Mouse (Mus musculus) CH12.LX (cell line): ENCODE data around the gene Arhgap5.

Experiments
- EP300 ChIP-seq: IDR thresholded peaks from 2 replicates; pipeline ENCODE4 v1.6.1; 2011; ENCODE audit warnings: low read length, improper control_type of control experiment
- HCFC1 ChIP-seq: IDR thresholded peaks from 2 replicates; pipeline ENCODE4 v1.6.1; 2012; ENCODE audit warnings: low read depth, mild to moderate bottlenecking, inconsistent platforms, low read length, improper control_type of control experiment
- JUN ChIP-seq: IDR thresholded peaks from 2 replicates; pipeline ENCODE4 v1.6.1; 2011; ENCODE audit warnings: low read depth, mild to moderate bottlenecking, low read length, improper control_type of control experiment, moderate library complexity; ENCODE audit not compliant: insufficient read depth
- MAX ChIP-seq: IDR thresholded peaks from 2 replicates; pipeline ENCODE4 v1.6.1; 2011; ENCODE audit warnings: low read length, improper control_type of control experiment
- POLR2A ChIP-seq: IDR thresholded peaks from 2 replicates; pipeline ENCODE4 v1.6.1; 2011; ENCODE audit warnings: low read depth, mild to moderate bottlenecking, improper control_type of control experiment, low read length
- POLR2AphosphoS2 ChIP-seq: IDR thresholded peaks from 2 replicates; pipeline ENCODE4 v1.6.1; 2011; ENCODE audit warnings: low read depth, low read length, improper control_type of control experiment
- USF2 ChIP-seq: conservative IDR thresholded peaks from 2 replicates; pipeline ENCODE4 v1.6.1; 2011; ENCODE audit warnings: low read depth, low read length, improper control_type of control experiment
- ZC3H11A ChIP-seq: IDR thresholded peaks from 2 replicates; pipeline ENCODE4 v1.6.1; 2012; ENCODE audit warnings: low read depth, mild to moderate bottlenecking, inconsistent platforms, low read length, improper control_type of control experiment

- TF ChIP-seq EP300 (no peak), JUN (no peak), MAX (no peak), POLR2A (no peak), HCFC1 (no peak), ZC3H11A (no peak), POLR2AphosphoS2 (no peak), USF2 (no peak)
Observed at GRCm38 (mm10) chr12:52503131-52503455, 679 bp upstream of the Arhgap5 start.
